Mouse (Mus musculus) CH12.LX (cell line): ENCODE measurements at regions not wholly inside any gene's neighbourhood (a gene's known extent, or its start where the extent isn't known, plus 50 kb on each side); places are given as distances from the start of the nearest gene placed in this dataset.

ENCODE experiments used
- DNase-seq: peaks from one replicate; pipeline ENCODE4 v3.0.0-alpha.2; 2013; ENCODE audit errors: extremely low read depth
- H3K27ac ChIP-seq: 2 replicates; pipeline ENCODE4 v1.5.1; 2012; ENCODE audit warnings: low read depth, mild to moderate bottlenecking, control low read depth, moderate library complexity; ENCODE audit not compliant: insufficient read depth
- H3K27me3 ChIP-seq: replicated peaks from 2 replicates; pipeline ENCODE3; 2012; ENCODE audit warnings: inconsistent platforms
- H3K36me3 ChIP-seq, 2 experiments: replicated peaks in 1 of 2; 2 replicates each; pipeline versions ENCODE3 to v1.6.1; 2012; ENCODE audit warnings: inconsistent platforms in 1 of 2, low read length in 1 of 2, mild to moderate bottlenecking in 1 of 2, mixed read lengths in 1 of 2, moderate library complexity in 1 of 2; ENCODE audit not compliant: control insufficient read depth in 1 of 2, insufficient read depth in 1 of 2
- H3K4me1 ChIP-seq, 2 experiments: 2 replicates each; pipeline ENCODE4 v1.6.1; 2012; ENCODE audit warnings: inconsistent platforms in 1 of 2, moderate library complexity in 1 of 2; ENCODE audit not compliant: insufficient read depth in 2 of 2, control insufficient read depth in 1 of 2
- H3K4me2 ChIP-seq: 2 replicates; pipeline ENCODE4 v1.6.1; 2012; ENCODE audit warnings: low read depth, mild to moderate bottlenecking, control low read depth; ENCODE audit not compliant: poor library complexity, insufficient read depth, severe bottlenecking
- H3K4me3 ChIP-seq, 3 experiments: fragments of 150-350 bp in 1 of 3; sonication (generic) in 1 of 3; replicated peaks in 1 of 3; 2 replicates each; pipeline versions ENCODE3 to v1.5.1; 2011 to 2012; ENCODE audit warnings: low read depth in 2 of 3, low read length in 2 of 3, mild to moderate bottlenecking in 2 of 3, moderate library complexity in 2 of 3, control low read depth in 1 of 3, improper control_type of control experiment in 1 of 3, inconsistent platforms in 1 of 3, mixed read lengths in 1 of 3; ENCODE audit not compliant: poor library complexity in 1 of 3
- H3K79me2 ChIP-seq: replicated peaks from 2 replicates; pipeline ENCODE4 v1.6.1; 2012; ENCODE audit warnings: mild to moderate bottlenecking, moderate library complexity; ENCODE audit not compliant: control insufficient read depth, poor library complexity, insufficient read depth, severe bottlenecking; ENCODE audit errors: extremely low read depth
- H3K9ac ChIP-seq: 2 replicates; pipeline ENCODE4 v1.6.1; 2012; ENCODE audit warnings: low read depth, mild to moderate bottlenecking, control low read depth, moderate library complexity; ENCODE audit not compliant: insufficient read depth
- H3K9me3 ChIP-seq: replicated peaks from 2 replicates; pipeline ENCODE3; 2012; ENCODE audit warnings: low read length, inconsistent platforms, mixed read lengths
- BHLHE40 ChIP-seq: IDR thresholded peaks from 2 replicates; pipeline ENCODE4 v1.6.1; 2011; ENCODE audit warnings: mild to moderate bottlenecking, low read depth, low read length, improper control_type of control experiment
- CHD2 ChIP-seq: IDR thresholded peaks from 2 replicates; pipeline ENCODE4 v1.6.1; 2011; ENCODE audit warnings: low read length, improper control_type of control experiment
- CTCF ChIP-seq, 2 experiments: IDR thresholded peaks in 1 of 2; conservative IDR thresholded peaks in 1 of 2; 2 replicates each; pipeline ENCODE4 v1.5.1; 2011 to 2012; ENCODE audit warnings: low read depth in 2 of 2, low read length in 2 of 2, improper control_type of control experiment in 1 of 2, inconsistent platforms in 1 of 2, mild to moderate bottlenecking in 1 of 2, moderate library complexity in 1 of 2
- ELF1 ChIP-seq: IDR thresholded peaks from 2 replicates; pipeline ENCODE4 v1.6.1; 2014; ENCODE audit warnings: low read depth, mild to moderate bottlenecking, inconsistent platforms, low read length, improper control_type of control experiment
- EP300 ChIP-seq: IDR thresholded peaks from 2 replicates; pipeline ENCODE4 v1.6.1; 2011; ENCODE audit warnings: low read length, improper control_type of control experiment
- GABPA ChIP-seq: IDR thresholded peaks from 2 replicates; pipeline ENCODE4 v1.6.1; 2012; ENCODE audit warnings: low read depth, low read length, improper control_type of control experiment, inconsistent platforms; ENCODE audit not compliant: insufficient replicate concordance
- IRF4 ChIP-seq: IDR thresholded peaks from 2 replicates; pipeline ENCODE4 v1.6.1; 2014; ENCODE audit warnings: low read depth, mild to moderate bottlenecking, inconsistent platforms, low read length, improper control_type of control experiment
- JUN ChIP-seq: IDR thresholded peaks from 2 replicates; pipeline ENCODE4 v1.6.1; 2011; ENCODE audit warnings: low read depth, mild to moderate bottlenecking, low read length, improper control_type of control experiment, moderate library complexity; ENCODE audit not compliant: insufficient read depth
- JUND ChIP-seq: conservative IDR thresholded peaks from 2 replicates; pipeline ENCODE4 v1.6.1; 2011; ENCODE audit warnings: low read depth, low read length, improper control_type of control experiment
- KAT2A ChIP-seq: IDR thresholded peaks from 2 replicates; pipeline ENCODE4 v1.6.1; 2012; ENCODE audit warnings: low read length, improper control_type of control experiment, inconsistent platforms; ENCODE audit not compliant: insufficient replicate concordance
- MAFK ChIP-seq: IDR thresholded peaks from 2 replicates; pipeline ENCODE4 v1.6.1; 2011; ENCODE audit warnings: low read length, improper control_type of control experiment; ENCODE audit not compliant: insufficient replicate concordance
- MEF2A ChIP-seq: IDR thresholded peaks from 2 replicates; pipeline ENCODE4 v1.6.1; 2014; ENCODE audit warnings: low read depth, mild to moderate bottlenecking, inconsistent platforms, low read length, improper control_type of control experiment, borderline replicate concordance
- MYC ChIP-seq: IDR thresholded peaks from 2 replicates; pipeline ENCODE4 v1.6.1; 2011; ENCODE audit warnings: low read depth, mild to moderate bottlenecking, improper control_type of control experiment, low read length
- PAX5 ChIP-seq: IDR thresholded peaks from 2 replicates; pipeline ENCODE4 v1.6.1; 2012; ENCODE audit warnings: low read length, inconsistent platforms, mixed read lengths
- POLR2A ChIP-seq: IDR thresholded peaks from 2 replicates; pipeline ENCODE4 v1.6.1; 2011; ENCODE audit warnings: low read depth, mild to moderate bottlenecking, improper control_type of control experiment, low read length
- POLR2AphosphoS2 ChIP-seq: IDR thresholded peaks from 2 replicates; pipeline ENCODE4 v1.6.1; 2011; ENCODE audit warnings: low read depth, low read length, improper control_type of control experiment
- SIN3A ChIP-seq: IDR thresholded peaks from 2 replicates; pipeline ENCODE4 v1.6.1; 2012; ENCODE audit warnings: low read length, improper control_type of control experiment, inconsistent platforms
- SMC3 ChIP-seq: IDR thresholded peaks from 2 replicates; pipeline ENCODE4 v1.6.1; 2011; ENCODE audit warnings: low read depth, low read length, improper control_type of control experiment
- TCF12 ChIP-seq: IDR thresholded peaks from 2 replicates; pipeline ENCODE4 v1.6.1; 2014; ENCODE audit warnings: low read depth, mild to moderate bottlenecking, inconsistent platforms, low read length, improper control_type of control experiment
- USF1 ChIP-seq: IDR thresholded peaks from 2 replicates; pipeline ENCODE4 v1.6.1; 2014; ENCODE audit warnings: low read depth, mild to moderate bottlenecking, inconsistent platforms, low read length, improper control_type of control experiment
- ZMIZ1 ChIP-seq: IDR thresholded peaks from 2 replicates; pipeline ENCODE4 v1.6.1; 2012; ENCODE audit warnings: low read depth, mild to moderate bottlenecking, inconsistent platforms, low read length, improper control_type of control experiment
- ZNF384 ChIP-seq: IDR thresholded peaks from 2 replicates; pipeline ENCODE4 v1.6.1; 2012; ENCODE audit warnings: low read depth, low read length, improper control_type of control experiment, inconsistent platforms
- dilution Hi-C: fragments of 300-500 bp; cut with MboI; formaldehyde crosslinking; loops from 2 replicates; pipeline ENCODE4 v1.14.3; 2020; ENCODE audit warnings: low sequenced_read_pairs; ENCODE audit not compliant: extremely low pct_unique_long_range_greater_than_20kb, extremely low pct_ligation_motif_present
- in situ Hi-C: fragments of 300-500 bp; cut with MboI; formaldehyde crosslinking; loops from 3 replicates; pipeline ENCODE4 v1.14.3; 2019; ENCODE audit warnings: low sequenced_read_pairs, low pct_ligation_motif_present, low pct_unique_long_range_greater_than_20kb, mixed read lengths

DNA sequence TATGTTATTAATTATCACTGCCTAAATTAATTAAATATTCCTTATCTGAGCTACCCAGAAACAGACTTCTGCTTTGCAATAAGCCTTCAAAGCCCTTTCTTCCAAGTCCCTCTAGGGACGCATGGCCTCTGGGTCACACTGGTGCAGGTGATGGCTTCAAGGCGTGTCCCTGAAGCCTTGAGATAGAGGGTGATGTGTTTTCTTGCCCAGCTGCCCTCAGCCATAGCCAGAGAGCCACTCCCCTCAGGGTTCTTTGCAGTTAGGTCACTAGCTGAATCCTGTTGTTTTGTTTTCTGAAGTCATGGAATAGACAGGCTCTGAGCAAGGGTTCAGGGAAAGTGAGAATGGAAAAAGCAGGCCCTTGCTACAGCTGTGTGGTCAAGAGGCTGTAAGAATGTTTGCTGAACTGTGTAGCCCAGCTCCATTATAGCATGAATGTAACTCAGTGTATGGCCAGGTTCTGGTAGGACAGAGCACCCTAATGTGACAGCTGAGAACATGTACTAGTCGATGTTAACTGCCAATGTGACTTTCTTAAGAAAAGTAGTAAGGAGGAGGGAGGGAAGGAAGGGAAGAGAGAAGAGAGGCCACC lies 233.8 kb upstream of the Sox11 start:
- Histone ChIP-seq H3K4me2 (no peak overlapping the region), H3K79me2 (no peaks in the 10 kb centered on the region), H3K9me3 (peaks cover 70% of the 10 kb centered on the region), H3K4me1 (no peaks in the 10 kb centered on the region), H3K9ac (no peak overlapping the region)
- dilution Hi-C loops (no loop called here), in situ Hi-C loops (no loop called here)
- TF ChIP-seq JUND (no peak), ZMIZ1 (no peak), POLR2AphosphoS2 (no peak), JUN (no peak), ZNF384 (no peak), IRF4 (no peak), EP300 (no peak), GABPA (no peak), POLR2A (no peak), USF1 (no peak)
- TF ChIP-seq, all 38 proteins: peak for 0
- H3K27ac ChIP-seq, result no peak overlapping the region
- no peaks in the 10 kb centered on the region for H3K27me3 ChIP-seq
- H3K36me3 ChIP-seq, result no peaks in the 10 kb centered on the region
- DNase-seq, result no peak
- no peak overlapping the region for H3K4me3 ChIP-seq

DNA sequence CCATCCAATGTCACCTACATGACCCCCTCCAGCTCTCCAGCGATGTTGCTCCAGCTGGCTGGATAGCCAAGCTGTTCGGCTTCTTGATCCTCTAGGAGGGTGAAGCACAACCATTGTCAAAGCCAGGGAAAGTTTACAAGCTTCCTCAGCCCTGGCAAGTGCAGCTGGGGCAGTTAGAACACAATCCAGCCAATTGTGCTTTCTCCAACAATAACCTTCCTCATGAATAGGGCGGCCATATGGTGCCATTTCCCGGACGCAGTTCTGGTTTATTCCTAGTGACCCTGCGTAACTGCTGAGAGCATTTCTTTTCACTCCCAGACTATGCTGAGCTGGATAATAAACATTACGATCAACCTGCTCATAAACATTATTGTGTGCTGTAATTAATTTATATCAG lies 233.3 kb upstream of the Sox11 start:
- Histone ChIP-seq H3K4me2 (no peak overlapping the region), H3K9me3 (peaks cover 70% of the 10 kb centered on the region), H3K4me3 (no peak overlapping the region), H3K4me1 (no peaks in the 10 kb centered on the region), H3K27ac (no peak overlapping the region), H3K79me2 (no peaks in the 10 kb centered on the region), H3K27me3 (no peaks in the 10 kb centered on the region), H3K9ac (no peak overlapping the region), H3K36me3 (no peaks in the 10 kb centered on the region)
- TF ChIP-seq SMC3 (no peak), MAFK (no peak), CTCF (conservative IDR thresholded peaks at IDR 0.05 in 1 of 2, IDR thresholded peaks at IDR 0.05 in 1 of 2; ENCODE audit: low read depth in 2 of 2, low read length in 2 of 2) (no peak), SIN3A (no peak), ELF1 (no peak), KAT2A (no peak), PAX5 (no peak), EP300 (no peak), USF1 (no peak), JUN (no peak), MYC (no peak), CHD2 (no peak), BHLHE40 (no peak), ZMIZ1 (no peak), GABPA (no peak), IRF4 (no peak), MEF2A (no peak), TCF12 (no peak)
- DNase-seq, result no peak
- in situ Hi-C loops (no loop called here), dilution Hi-C loops (no loop called here)
